Mouse (Mus musculus): ENCODE measurements around the gene Pak6. TPM values are rescaled to one million over a fixed set of nuclear protein-coding genes. Genes with fewer than 3 reads are reported as not detected.

Pak6 gene
- total RNA-seq, 2 experiments from 2014 or later: 0.55 to 1.0 TPM

GRCm38 (mm10) chr2:118693370-118693966, 30.4 kb downstream of the Pak6 start:
- no peak for ATAC-seq (replicated peaks; ENCODE audit: low FRiP score, low TSS enrichment, poor library complexity, severe bottlenecking)

- ATAC-seq (replicated peaks; ENCODE audit: low FRiP score, low TSS enrichment, poor library complexity, severe bottlenecking): peak; percentile 61
These were observed 32.7 kb downstream of the Pak6 start for GRCm38 (mm10) chr2:118695677-118696232.

DNA sequence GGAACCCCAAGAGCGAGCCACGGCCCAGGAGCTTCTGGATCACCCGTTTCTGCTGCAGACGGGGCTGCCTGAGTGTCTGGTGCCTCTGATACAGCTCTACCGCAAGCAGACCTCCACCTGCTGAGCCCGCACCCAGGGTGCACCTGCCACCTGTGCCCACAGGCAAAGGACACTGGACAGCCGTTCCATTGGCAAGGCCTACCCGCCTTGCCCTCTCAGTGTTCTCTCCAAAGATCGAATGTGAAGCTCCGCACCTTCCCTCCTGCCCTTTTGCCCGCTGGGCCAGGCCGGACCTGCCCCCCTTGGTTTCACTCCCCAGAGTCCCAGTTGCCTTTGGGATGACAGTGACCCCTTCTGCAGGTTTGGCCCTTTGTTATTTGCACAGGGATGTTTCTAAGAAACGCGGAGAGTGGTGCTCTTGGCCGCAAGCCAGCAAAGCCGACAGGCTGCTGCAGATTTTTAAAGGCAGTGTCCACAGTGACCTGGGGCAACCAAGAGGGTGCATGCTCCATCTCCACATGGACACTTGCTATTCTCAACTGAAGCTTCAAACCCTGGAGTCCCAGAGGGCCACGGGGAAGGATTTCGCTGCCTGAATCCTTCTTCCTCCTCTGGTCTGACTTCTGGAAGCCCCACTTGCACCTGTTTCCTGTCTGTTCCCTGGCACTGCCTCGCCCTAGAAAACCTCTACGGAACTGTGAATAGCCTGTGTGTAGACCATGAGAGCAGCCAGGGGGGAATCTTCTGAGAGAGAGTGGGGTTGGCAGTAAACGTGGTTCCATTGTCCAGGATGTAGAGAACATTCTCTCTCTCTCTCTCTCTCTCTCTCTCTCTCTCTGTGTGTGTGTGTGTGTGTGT, 33.6 kb downstream of the Pak6 start:
- no peak for ATAC-seq (replicated peaks; ENCODE audit: low FRiP score, low TSS enrichment, poor library complexity, severe bottlenecking)

DNA sequence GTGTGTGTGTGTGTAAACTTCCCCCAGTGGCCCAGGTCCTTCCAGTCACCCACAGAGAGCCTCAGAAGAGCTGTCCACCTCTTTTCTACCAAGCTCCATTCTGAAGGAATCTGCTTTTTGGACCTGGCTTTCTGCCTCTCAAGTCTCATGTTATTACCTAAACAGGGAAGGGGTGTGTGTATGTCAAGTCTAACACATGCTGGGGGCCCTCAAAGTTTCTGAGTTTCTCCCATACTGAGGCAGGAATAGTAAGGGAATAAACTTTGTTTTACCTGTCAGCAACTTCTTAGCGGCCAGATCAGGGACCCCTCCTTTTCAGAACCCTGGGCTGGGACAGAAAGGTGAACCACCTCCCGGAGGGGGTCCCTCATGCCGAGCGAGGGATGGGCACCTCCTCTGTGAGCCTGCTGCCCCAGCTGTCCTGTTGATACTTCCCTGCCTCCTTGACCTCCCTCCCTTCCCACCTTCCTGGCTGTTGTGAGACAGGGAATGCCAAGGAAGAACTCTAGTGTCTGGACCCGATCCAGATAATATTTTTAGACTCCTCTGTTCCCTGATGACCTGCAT, 34.3 kb downstream of the Pak6 start:
- no peak for ATAC-seq (replicated peaks; ENCODE audit: low FRiP score, low TSS enrichment, poor library complexity, severe bottlenecking)

GRCm38 (mm10) chr2:118697955-118698354, 34.9 kb downstream of the Pak6 start:
- ATAC-seq (replicated peaks; ENCODE audit: low FRiP score, low TSS enrichment, poor library complexity, severe bottlenecking): no peak

GRCm38 (mm10) chr2:118700179-118701062, 37.3 kb downstream of the Pak6 start:
- peak; percentile 58; the same call in 1 of the 2 replicates for ATAC-seq (replicated peaks; ENCODE audit: low FRiP score, low TSS enrichment, poor library complexity, severe bottlenecking)

DNA sequence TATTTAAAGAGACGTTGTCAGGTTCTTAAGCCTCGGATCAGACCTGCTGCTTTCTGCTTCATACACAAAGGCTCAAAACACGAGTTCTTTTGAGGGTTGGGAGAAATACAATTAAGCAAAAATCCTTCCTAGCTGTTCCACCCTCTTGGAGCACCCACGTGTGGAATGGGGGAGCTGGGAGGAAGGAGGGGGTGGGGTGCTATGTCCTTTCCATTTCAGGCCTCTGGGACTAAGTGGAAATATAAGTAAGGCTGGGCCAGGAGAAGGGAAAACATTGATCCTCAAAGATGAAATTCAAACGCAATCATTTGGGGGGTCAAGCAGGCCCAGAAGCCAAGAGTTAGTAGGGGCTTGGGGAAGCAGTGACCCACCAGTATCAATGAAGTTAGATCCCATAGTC, 38.1 kb downstream of the Pak6 start:
- ATAC-seq (replicated peaks; ENCODE audit: low FRiP score, low TSS enrichment, poor library complexity, severe bottlenecking): no peak

DNA sequence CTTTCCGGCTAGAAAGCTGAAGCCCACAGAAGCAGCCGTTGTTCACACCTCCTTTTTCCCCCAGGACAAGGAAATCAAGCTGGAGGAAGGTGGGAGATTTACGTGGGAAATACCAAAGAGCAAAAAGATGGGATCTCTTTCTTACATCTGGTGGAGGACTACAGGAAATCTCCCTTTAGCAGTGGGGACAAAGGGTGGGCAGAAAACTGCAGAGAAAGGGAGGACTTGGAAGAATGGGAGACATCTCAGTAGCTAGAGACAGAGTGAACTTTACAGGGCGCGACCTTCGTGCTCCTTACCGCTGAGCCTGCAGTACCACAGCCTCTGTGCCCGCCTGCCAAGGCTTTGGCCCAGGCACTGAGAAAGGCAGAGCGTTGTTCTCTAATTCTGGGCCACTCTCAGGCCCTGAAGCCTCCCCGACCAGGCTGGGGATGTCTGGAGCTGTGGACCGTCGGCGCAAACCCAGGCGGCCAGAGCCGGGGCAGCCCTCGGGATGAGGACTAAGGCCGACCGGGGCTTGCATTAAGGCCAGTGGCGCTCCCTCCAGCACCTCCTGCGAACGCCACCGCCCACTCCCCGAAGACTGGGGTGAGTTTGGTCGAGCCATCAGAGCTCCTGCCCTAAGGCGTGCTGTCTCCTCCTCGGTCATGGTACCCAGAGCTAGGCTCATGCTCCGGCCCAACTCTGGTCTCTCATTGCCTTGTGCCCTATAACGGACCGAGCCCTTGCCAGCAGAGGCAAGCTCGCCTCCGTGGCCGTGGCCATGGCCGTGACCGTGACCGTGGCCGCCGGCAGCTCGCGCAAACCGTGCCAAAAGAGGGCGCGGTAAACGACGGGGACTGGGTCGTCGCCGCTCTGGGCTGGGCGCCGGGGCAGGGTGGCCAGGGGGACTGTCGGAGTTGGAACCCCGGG, 39.1 kb downstream of the Pak6 start:
- no peak for ATAC-seq (replicated peaks; ENCODE audit: low FRiP score, low TSS enrichment, poor library complexity, severe bottlenecking)

DNA sequence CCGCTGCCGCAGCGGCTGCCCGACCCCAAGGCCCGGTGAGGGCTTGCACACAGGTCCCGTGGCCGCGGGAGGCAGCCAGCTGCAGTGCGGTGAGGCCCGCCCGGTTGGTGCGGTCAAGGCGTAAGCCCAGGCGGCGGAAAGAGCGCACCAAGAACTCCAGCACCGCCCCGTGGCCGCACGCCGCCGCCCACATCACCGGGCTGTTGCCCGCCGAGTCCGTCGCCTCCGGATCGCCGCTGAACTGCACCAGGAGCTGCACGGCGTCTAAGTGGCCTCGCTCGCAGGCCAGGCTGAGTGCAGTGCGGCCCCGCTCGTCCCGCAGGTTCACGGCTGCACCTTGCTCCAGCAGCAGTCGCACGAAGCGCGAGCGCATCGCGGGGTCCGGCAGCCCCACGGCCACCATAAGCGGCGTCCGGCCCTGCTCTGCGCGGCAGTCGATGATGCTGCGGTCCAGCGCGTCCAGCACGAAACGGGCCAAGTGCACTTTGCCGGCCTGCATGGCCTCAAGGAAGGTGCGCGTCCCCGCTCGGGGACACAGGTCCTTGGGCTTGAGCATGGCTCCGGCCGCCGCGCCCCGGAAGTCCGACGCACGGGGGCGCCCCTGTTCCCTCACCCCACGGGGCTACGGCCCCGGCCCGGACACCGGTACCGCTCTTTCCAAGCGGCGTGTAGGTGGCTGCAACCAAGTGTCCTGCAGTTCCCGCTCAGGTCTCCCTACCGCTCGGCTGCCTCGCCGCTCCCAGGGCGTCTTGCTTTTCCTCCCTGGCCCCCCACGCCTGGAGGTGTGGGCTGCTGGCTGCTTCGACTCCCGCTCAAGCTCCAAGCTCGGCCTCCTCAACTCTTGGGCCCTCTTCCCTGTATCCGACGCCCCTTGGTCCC, 40.0 kb downstream of the Pak6 start:
- ATAC-seq (replicated peaks; ENCODE audit: low FRiP score, low TSS enrichment, poor library complexity, severe bottlenecking): no peak

DNA sequence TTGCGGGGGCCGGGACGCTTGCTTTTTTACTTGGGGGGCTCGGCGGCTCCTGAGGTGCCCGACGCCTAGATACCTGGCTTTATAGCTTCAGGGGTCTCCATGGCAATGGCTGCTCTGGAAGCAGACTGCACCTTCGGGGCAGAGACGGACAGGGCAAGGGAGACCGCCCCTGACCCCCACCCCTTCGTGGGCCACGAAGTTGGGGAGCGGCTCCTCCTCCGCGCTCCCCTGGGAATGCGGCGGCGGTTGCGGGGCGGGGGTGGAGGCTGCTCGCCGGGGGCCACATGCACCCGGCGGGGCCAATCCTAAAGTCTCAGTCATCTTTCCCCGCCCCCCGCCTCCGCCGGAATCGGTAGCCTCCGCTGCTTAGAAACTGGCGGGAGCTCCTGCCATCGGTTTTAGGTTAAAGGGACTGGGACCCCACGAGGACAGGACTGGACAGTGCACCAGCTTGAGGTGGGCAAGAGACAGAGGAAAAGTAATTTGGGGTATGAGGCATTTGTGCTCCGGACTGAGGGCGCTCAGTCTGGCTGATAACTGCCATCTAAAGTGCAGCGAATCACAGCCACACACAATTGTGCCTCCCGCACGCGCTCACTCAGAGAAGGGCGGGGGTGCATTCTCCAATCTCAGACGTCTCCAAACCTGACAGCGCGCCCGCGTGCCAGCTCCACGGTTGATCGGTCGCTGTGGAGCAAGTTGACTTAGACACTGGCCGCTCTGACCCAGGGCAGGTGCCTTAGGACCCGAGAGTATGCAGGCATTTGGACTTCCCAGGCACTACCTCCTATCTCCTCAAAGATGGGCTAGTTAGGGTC, 41.0 kb downstream of the Pak6 start, which contains the start of gene Ankrd63:
Gene Ankrd63, minus strand, starts transcription at position 51 of the 818 bp plus-strand sequence.
- no peak for ATAC-seq (replicated peaks; ENCODE audit: low FRiP score, low TSS enrichment, poor library complexity, severe bottlenecking)

DNA sequence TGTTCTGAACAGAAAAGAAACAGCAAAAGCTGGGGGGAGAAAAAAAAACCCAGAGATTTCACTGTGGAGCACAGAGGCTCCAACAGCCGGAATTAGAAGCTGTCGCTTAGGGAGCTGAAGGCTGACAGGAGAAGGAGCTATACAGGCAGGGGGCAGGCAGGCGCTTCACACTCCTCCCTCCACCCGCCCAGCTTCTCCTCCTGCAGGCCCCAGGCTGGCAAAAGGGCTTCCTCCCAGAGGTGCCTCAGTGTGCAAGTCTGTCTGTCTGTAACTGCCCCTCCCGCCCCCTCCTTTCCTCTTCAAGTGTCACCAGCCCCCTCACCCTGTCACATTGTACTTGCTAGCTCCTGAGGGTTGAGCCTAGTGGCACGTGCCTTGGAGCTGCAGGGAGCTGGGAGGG, 43.3 kb downstream of the Pak6 start:
- ATAC-seq (replicated peaks; ENCODE audit: low FRiP score, low TSS enrichment, poor library complexity, severe bottlenecking): no peak

DNA sequence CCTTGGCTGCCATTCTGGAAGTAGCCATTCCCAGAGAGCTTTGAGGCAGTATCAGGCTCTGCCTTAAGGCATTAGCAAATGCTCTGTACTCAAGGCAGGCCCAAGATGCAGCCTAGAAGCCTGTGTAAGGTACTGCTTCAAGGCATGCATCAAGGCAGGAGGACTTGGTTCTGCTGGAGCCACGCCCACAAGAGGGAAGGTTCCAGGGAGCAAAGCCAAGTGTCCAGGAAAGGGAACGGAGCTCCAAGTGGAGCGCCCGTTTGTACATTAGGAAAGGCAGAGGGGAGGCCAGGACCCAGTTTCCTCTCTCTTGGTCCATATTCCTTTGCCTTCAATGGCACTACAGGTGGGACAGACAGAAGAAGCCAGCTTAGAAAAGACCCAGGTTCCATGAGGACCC, 45.4 kb downstream of the Pak6 start:
- no peak for ATAC-seq (replicated peaks; ENCODE audit: low FRiP score, low TSS enrichment, poor library complexity, severe bottlenecking)

DNA sequence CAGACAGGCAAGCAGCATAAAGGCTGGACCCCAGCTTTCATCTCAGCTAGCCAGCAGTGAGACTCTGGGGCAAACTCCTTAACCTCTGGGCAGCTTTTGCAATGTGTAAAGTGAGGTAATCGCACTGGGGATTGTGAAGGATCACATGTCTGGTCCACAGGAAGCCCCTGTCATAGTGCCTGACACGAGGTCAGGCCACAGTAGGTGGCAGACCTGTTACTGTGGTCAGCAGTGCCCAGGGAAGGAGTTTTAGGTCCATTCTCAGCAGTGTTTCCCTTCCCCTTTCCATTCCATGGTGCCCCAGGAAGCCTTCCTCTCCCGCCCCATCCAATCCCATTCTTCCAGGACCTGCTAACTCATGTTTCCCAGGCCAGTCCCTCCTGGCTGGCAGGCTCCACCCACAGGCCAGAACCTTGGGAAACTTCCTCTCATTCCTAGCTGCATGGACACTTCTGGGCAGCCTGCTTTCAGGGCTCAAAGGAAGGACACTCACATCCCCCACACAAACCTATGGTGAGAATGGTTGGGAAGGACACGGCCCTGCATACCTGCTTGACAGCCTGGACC, 46.6 kb downstream of the Pak6 start:
- no peak for ATAC-seq (replicated peaks; ENCODE audit: low FRiP score, low TSS enrichment, poor library complexity, severe bottlenecking)

DNA sequence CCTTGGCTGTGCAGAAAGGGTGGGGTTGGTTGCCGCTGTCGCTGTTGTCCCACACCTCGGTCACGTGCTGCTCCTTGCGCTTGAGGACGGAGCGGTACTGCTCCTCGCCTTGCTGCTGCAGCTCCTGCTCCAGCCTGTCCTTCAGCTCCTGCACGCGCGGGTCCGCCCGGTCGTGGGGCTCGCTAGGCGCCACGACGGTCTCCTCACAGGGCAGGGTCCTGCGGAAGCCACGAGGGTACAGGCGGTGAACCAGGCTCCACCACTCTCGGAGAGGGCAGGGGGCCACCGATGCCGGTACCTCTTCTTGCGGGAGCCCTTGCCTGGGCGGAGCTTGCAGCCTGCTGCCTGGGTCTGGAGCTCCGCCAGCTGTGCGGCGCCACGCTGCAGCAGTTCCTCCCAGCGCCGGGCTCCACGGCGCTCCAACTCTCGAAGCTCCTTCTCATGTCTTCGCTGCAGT, 48.0 kb downstream of the Pak6 start:
- peak; percentile 53 for ATAC-seq (replicated peaks; ENCODE audit: low FRiP score, low TSS enrichment, poor library complexity, severe bottlenecking)

- ATAC-seq (replicated peaks; ENCODE audit: low FRiP score, low TSS enrichment, poor library complexity, severe bottlenecking): no peak
These were observed 50.5 kb downstream of the Pak6 start for GRCm38 (mm10) chr2:118713631-118714030.

DNA sequence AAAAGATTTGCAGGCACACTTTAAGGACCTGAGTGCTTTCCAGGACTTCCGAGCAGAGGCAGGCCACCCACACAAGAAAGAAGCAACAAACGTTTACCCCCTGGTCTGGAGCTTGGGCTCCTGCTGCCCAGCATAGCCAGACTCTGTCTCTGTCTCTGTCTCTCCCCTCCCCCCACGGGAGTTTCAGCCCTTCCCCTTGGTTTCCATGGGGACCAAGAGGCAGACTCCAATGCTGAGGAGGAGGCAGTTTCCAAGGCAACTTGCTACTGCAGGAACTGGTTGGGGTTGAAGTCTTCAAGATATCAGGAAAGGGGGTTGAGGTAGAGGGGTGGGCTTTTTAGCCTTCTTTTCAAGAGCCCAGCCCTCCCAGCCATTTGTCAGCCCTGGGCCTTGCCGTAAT, 51.1 kb downstream of the Pak6 start:
- no peak for ATAC-seq (replicated peaks; ENCODE audit: low FRiP score, low TSS enrichment, poor library complexity, severe bottlenecking)

Measured in megakaryocyte-erythroid progenitor cell, adult 5-6 weeks (primary cell).